Mouse (Mus musculus): ENCODE results near the gene Rsrc1. TPM values are rescaled to one million over a fixed set of nuclear protein-coding genes. Genes with fewer than 3 reads are reported as not detected.

Rsrc1 gene
- polyA plus RNA-seq, 2 experiments from 2014 or later, result 32.0 to 42.4 TPM

GRCm38 (mm10) chr3:67372781-67373180 is 391.6 kb downstream of the Rsrc1 start:
- no peak for ATAC-seq

- peak; percentile 95 for ATAC-seq
Observed at GRCm38 (mm10) chr3:67373872-67374271, 392.7 kb downstream of the Rsrc1 start, which contains the start of gene Mlf1. TSS of gene Mlf1 (plus strand) at chr3:67374097.

GRCm38 (mm10) chr3:67374360-67374778 is 393.2 kb downstream of the Rsrc1 start:
- no peak for ATAC-seq

- ATAC-seq, result no peak
Observed at GRCm38 (mm10) chr3:67375063-67375462, 393.9 kb downstream of the Rsrc1 start, which contains the start of gene Gm17402. TSS of gene Gm17402 (minus strand) at chr3:67375163.

GRCm38 (mm10) chr3:67378215-67378614 is 397.0 kb downstream of the Rsrc1 start:
- ATAC-seq, result no peak

Other genes with a start within 250 kb of the Rsrc1 start
- gene Shox2, start 381 bp downstream of the Rsrc1 start, polyA plus RNA-seq (2017; shearing (Covaris generic)), result not detected

Measured in activated CD4-positive, CD25-positive, alpha-beta regulatory T cell, adult 4 months (primary cell).